Mouse (Mus musculus): ENCODE results near the gene Gm9747.

DNA sequence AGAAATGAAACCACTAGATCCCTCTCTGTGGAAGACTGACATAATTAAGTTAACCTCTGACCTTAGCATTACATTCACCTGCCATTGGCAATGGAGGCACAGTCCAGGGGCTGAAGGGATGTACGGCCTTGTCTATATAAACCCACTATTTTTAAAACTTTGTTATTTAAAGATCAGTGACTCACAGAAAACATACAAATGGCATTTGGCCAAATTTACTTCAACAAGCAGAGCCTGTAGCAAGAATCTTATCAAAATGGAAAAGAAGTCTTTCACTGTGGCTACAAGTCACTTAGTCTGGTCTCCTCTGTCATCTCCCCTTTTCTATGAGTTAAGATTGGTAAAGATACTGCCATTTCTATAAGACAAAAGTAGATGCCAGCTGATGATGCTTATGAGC, 46.9 kb downstream of the Gm9747 start:
- TF ChIP-seq CTCF (IDR thresholded peaks at IDR 0.05; ENCODE audit: control insufficient read depth, insufficient read depth, insufficient replicate concordance, low read depth, low read length) (no peak), POLR2A (IDR thresholded peaks at IDR 0.05; ENCODE audit: control insufficient read depth, low read depth, low read length) (no peak)

Measured in testis, adult 2 months (tissue).